Mouse (Mus musculus) monocyte, adult 5-6 weeks (primary cell): ENCODE results near the gene Actrt2. TPM values are rescaled to one million over a fixed set of nuclear protein-coding genes. Genes with fewer than 3 reads are reported as not detected.

ENCODE experiments used
- ATAC-seq: fragments of 153-309, 156-312 bp; replicated peaks from 2 replicates; pipeline ENCODE4 v1.8.0; 2017; ENCODE audit warnings: mild to moderate bottlenecking; ENCODE audit not compliant: low TSS enrichment, insufficient number of reproducible peaks, severe bottlenecking, poor library complexity, low FRiP score
- total RNA-seq: library from RNA; stranded (forward); fragments of 200-1000, 200-491, 200-594 nt; gene quantifications from 3 replicates; pipeline ENCODE4 v1.2.3, GENCODE M21; 2017

The Actrt2 gene
- total RNA-seq, 1 experiment from 2014 or later: not detected

DNA sequence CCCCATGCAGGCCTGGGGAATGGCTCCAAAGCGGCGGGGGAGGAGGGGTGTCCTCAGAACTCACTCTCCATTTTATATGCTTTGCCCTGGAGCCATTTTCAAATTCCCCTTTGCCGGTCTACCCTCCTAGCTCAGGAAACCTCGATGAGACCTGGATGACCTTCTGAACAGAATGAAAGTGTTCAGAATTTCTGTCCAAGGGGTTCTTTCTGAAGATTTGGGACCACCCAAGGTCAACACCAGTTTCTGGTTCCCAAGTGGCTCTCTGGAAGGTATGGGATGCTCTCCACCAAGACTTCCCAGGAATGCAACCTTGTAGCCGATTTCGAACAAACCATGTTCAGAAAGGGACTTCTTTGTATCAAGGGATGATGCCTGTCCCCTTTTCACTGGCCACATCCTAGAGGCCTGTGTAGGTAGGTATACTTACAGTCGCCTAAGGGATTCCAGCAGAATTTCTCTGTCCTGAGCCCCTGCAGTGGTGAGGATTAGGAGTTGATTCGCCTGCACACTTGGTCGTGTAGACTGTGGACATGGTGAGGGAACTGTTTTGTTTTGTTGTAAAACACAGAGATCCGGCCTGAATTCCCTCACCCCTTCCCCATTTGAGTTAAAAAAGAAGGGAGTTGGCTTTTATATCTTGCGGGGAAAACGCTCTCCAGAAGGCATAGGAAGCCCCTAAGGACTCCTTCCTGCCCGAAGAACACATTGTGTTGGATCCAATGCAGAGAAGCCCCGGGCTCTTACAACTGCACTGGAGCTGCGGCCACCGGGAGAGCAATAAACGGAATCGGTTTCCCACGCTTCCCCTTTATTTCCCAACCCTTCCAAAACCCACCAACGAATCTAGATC lies 27.0 kb downstream of the Actrt2 start:
- ATAC-seq: no peak

- no peak for ATAC-seq
Measured at GRCm38 (mm10) chr4:154639591-154640442, 27.9 kb downstream of the Actrt2 start.

- no peak for ATAC-seq
Measured at GRCm38 (mm10) chr4:154639126-154639525, 28.5 kb downstream of the Actrt2 start.

DNA sequence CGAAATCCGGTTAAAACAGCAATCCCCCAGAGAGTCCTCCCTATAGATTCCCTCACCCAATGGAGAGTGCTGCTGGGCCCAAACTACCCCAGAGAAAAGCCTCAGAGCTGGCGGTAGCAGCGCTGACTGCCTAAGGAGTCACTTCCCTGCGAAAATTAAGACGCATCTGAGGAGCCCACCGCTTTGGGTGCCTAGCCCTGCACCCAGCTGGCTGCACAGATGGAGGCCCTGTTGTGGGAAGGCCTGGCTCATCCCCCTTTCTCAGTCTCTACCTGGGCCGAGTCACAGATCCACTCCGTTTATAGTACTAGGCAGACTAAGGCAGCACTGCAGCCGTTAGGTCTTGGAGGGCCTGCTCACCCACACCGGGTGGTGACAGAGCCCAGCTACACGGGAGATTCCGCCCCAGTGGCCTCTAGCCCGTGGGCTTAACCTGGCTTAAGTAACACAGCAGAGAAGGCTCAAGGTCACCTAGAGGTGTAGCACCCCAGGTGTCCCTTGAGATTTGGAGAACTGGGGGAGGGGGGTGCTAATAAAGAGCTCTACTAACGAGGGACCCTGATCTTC lies 29.3 kb downstream of the Actrt2 start:
- ATAC-seq: no peak

GRCm38 (mm10) chr4:154637468-154638319 lies 30.0 kb downstream of the Actrt2 start:
- no peak for ATAC-seq

GRCm38 (mm10) chr4:154636721-154637311 lies 30.9 kb downstream of the Actrt2 start, which contains the start of gene Prdm16:
Gene Prdm16, minus strand, starts transcription at chr4:154636873.
- no peak for ATAC-seq

GRCm38 (mm10) chr4:154636053-154636433 lies 31.6 kb downstream of the Actrt2 start:
- no peak for ATAC-seq

DNA sequence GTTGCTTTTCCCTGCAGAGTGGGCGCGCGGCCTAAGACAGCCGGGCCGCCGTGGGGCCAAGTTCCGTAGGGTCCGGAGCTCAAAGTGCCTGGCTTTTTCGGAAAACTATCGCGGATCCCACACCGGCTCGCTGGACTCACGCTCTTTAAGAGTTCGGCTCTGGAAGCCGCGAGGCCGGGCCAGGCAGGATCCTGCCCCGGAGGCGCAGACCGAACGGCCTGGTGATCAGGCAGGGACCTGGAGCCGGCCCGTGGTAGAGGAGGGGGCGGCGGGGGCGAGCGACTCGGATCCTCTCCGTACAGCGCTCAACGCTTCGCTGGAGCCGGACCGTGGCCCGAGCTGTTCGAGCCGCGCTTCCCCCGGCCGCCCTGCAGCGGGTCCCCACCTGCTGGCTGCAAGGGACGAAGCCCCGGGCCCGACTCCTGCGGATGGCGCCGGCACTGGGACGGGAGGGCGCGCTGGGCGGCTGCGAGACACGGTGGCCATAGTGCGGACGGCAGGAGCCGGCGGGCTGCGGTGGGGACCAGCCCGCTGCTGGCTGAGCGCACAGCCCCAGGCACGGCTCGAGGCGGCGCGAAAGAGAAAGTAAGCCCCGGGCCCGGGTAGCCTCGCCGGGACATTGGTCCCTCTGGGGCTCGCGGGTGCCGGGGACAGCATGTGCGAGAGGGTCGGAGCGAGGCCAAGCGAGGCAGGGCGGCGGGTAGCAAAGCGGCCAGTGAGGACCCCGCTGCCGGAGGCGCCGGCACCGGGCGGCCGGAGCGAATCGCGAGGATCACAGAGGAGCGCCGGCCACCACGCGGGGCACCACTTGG lies 32.2 kb downstream of the Actrt2 start:
- no peak for ATAC-seq

GRCm38 (mm10) chr4:154634470-154635240 lies 33.0 kb downstream of the Actrt2 start:
- ATAC-seq: no peak

DNA sequence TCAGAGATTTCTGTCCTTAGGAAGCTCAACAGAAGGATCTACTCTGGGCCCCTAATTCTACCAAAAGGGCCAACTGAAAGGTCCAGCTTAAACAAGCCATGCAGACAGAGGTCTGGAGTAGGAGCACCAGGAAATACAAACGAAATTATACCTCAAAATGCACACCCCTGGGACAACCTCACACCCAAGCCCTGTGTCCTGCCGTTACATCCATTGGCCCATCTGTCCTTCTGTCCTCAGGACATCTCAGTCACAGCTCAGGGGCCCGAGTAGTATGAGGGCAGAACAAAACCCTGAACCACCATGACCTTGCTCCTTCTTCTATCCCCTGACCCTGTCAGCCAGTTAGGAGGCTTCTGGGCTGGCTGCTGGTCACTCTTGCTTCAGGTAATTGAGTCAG lies 33.7 kb downstream of the Actrt2 start:
- no peak for ATAC-seq

DNA sequence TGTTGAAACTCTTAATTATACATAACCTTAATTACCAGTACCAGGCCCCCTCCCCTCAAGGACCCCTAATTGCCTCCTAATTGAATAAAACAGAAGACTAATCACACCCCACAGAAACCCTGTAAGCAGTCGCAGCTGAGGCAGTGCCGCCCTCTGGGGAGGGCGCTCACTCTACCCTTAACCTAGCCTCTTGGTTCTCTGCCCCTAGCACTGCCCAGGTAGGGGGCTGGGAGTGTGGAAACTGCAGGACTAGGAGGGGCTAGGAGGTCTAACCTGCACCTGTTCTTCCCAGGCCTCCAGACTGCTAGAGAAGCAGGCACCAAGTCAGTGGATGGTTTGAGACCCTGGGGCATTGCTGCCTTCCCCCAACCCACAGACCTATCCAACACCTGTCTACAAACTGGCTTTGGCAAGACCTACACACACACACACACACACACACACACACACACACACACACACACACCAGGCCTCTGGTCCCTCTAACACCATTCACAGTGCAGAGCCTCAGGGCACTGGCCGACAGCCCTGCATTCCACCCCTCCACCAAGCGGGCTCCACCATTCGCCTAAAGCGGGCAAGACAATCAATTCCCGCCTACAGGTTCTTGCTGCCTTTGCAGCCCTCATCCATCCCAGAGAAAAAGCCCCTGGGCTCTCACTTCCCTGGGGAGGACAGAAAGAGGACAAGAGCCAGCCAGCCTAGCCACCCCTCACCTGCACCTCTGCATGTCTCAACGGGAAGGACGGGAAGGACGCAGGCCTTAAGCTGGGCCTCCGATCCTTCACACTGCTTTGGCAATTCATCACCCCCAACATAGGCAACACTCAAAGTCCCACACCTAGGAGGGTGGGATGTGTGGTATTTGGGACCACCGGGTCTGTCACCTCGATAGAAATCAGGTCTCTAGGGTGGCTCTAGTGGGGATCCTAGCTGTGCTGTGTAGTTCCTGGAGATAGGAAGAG lies 34.6 kb downstream of the Actrt2 start:
- no peak for ATAC-seq

DNA sequence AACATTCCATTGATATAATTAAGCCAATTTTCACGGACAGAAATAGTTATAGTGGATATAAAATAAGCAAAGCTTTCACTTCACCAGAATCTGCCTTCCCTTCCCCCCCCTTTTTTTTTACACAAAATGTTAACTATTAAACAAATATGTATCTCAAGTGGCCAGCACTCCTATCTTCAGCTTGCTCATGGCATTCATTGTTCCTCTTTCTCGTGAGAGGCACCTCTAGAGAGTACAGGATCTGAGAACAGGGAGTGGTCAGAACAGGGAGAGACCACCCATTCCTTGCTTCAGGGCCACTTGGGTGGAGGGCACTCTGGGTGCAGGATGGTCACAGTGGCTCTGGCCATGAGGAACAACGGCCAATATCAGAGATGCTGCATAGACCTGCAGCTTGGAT lies 36.9 kb downstream of the Actrt2 start:
- no peak for ATAC-seq

- no peak for ATAC-seq
Measured at GRCm38 (mm10) chr4:154627419-154628142, 40.1 kb downstream of the Actrt2 start.

DNA sequence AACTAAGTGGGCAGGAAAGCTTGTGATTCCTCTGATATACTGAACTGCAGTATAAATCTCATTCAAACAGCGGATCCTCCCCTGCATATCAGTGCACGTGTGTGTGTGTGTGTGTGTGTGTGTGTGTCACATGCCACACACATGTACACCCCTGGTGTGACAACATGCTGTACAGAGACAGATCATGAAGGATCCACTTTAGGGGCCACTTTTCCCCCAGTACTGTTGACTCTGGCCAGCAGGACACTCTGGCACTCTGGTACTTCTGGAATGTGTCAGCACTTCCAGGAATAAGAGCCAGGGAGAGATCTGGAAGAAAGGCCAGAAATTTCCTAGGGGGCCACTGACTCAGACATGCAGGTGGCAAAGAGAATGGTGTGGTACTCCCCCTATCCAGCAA lies 41.4 kb downstream of the Actrt2 start:
- ATAC-seq: no peak

DNA sequence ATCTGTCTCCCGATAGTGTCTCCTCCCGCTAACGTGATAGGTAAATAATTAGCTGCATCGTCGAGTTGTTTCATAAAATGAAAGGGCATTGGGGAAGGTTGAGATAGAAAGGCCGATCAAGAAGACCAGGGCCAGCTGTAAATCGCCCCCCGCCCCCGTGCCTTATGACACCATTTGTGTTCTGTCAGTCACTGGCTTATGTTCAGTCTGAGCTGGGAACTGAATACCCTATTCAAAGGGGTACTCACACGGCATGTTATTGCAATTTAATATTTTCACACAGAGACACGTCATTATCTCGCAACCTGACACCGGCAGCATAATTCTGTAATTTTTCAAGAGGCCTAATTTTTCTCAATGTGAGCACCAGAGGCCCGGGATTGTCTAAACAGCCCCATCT lies 42.0 kb downstream of the Actrt2 start:
- ATAC-seq: no peak
